Mouse (Mus musculus): ENCODE results near the gene Adrm1.

GRCm38 (mm10) chr2:180200681-180201080, 29.4 kb downstream of the Adrm1 start:
- no peak for TF ChIP-seq POLR2A (IDR thresholded peaks at IDR 0.05; ENCODE audit: control insufficient read depth, low read depth, low read length)
- no peak for TF ChIP-seq CTCF (IDR thresholded peaks at IDR 0.05; ENCODE audit: control insufficient read depth, insufficient read depth, insufficient replicate concordance, low read depth, low read length)

Data from testis, adult 2 months (tissue).